Mouse (Mus musculus): ENCODE measurements around the gene Mettl14. TPM values are rescaled to one million over a fixed set of nuclear protein-coding genes. Genes with fewer than 3 reads are reported as not detected.

Mettl14 gene
- polyA plus RNA-seq, 1 experiment from 2014 or later, result 24.9 TPM

DNA sequence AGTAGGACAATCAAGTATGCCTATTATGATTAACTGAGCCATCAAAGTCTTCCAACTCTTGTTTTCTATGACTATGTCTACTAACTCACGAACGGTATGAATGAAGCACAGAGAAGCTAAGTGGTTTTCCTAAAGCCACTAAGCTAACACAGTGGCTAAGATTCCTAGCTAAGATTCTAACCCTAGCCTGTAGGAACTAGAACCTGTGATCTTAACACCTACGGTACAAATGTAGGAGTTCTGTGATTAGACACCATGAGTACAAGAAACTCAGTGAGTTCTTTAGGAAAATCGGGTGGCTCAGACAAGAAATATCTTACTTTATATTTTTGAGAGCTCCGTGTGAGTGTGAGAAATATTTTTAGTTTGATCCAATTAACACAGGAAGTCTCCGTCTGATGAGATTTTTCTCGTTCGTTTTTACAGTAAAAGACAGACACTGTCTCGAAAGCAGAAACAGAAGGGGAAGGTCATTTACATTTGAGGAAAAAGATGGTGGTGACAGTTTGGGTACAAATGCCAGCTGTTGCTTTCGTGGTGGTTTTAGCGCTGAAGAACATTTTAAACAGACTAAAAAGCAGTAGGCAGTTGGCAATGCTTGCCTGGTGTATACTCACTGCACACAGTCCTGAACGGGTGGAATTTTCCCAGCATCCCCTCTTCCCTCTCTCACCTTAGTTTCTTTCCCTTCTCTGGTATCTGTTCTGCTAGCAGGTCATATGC, 37.7 kb downstream of the Mettl14 start:
- no peak overlapping the region for H3K27ac ChIP-seq (ENCODE audit: low read length)
- 71% methylated on average over 12 of the region's 12 CpGs for WGBS
- H3K4me3 ChIP-seq (ENCODE audit: low read length), result no peak overlapping the region
- H3K4me2 ChIP-seq (ENCODE audit: low read depth, low read length), result no peak overlapping the region
- H3K4me1 ChIP-seq (ENCODE audit: control insufficient read depth, insufficient read depth, low read length), result no peaks in the 10 kb centered on the region
- H3K27me3 ChIP-seq (replicated peaks; ENCODE audit: control insufficient read depth, insufficient read depth, low read length), result no peaks in the 10 kb centered on the region
- peaks cover 13% of the 10 kb centered on the region for H3K36me3 ChIP-seq (ENCODE audit: control insufficient read depth, insufficient read depth, low read length)
- no peak for ATAC-seq
- H3K9ac ChIP-seq (ENCODE audit: low read depth, low read length), result no peak overlapping the region
- H3K9me3 ChIP-seq (ENCODE audit: control insufficient read depth, low read length), result no peaks in the 10 kb centered on the region

GRCm38 (mm10) chr3:123343690-123344089, 42.2 kb downstream of the Mettl14 start:
- no peak overlapping the region for H3K4me3 ChIP-seq (ENCODE audit: low read length)
- no peaks in the 10 kb centered on the region for H3K9me3 ChIP-seq (ENCODE audit: control insufficient read depth, low read length)
- WGBS, result 34% methylated on average over 6 of the region's 6 CpGs
- H3K27ac ChIP-seq (ENCODE audit: low read length), result peak overlapping the region; percentile 35; the same call in 1 of the 2 replicates
- peak; percentile 81 for ATAC-seq
- H3K36me3 ChIP-seq (ENCODE audit: control insufficient read depth, insufficient read depth, low read length), result peaks cover 17% of the 10 kb centered on the region
- no peaks in the 10 kb centered on the region for H3K27me3 ChIP-seq (replicated peaks; ENCODE audit: control insufficient read depth, insufficient read depth, low read length)
- H3K9ac ChIP-seq (ENCODE audit: low read depth, low read length), result no peak overlapping the region
- peaks cover 3% of the 10 kb centered on the region; the same call in 1 of the 2 replicates for H3K4me1 ChIP-seq (ENCODE audit: control insufficient read depth, insufficient read depth, low read length)
- 0 out of 2 replicates have a peak overlapping the region, but pooled peaks have one; percentile 6 for H3K4me2 ChIP-seq (ENCODE audit: low read depth, low read length)

- no peak overlapping the region for H3K4me2 ChIP-seq (ENCODE audit: low read depth, low read length)
- H3K4me1 ChIP-seq (ENCODE audit: control insufficient read depth, insufficient read depth, low read length), result peaks cover 12% of the 10 kb centered on the region; the same call in 1 of the 2 replicates
- no peaks in the 10 kb centered on the region for H3K27me3 ChIP-seq (replicated peaks; ENCODE audit: control insufficient read depth, insufficient read depth, low read length)
- peaks cover 17% of the 10 kb centered on the region for H3K36me3 ChIP-seq (ENCODE audit: control insufficient read depth, insufficient read depth, low read length)
- H3K27ac ChIP-seq (ENCODE audit: low read length), result no peak overlapping the region
- H3K9ac ChIP-seq (ENCODE audit: low read depth, low read length), result no peak overlapping the region
- H3K4me3 ChIP-seq (ENCODE audit: low read length), result no peak overlapping the region
- WGBS, result 84% methylated on average over 2 of the region's 2 CpGs
- ATAC-seq, result no peak
- no peaks in the 10 kb centered on the region for H3K9me3 ChIP-seq (ENCODE audit: control insufficient read depth, low read length)
Observed at GRCm38 (mm10) chr3:123341049-123341448, 44.9 kb downstream of the Mettl14 start.

DNA sequence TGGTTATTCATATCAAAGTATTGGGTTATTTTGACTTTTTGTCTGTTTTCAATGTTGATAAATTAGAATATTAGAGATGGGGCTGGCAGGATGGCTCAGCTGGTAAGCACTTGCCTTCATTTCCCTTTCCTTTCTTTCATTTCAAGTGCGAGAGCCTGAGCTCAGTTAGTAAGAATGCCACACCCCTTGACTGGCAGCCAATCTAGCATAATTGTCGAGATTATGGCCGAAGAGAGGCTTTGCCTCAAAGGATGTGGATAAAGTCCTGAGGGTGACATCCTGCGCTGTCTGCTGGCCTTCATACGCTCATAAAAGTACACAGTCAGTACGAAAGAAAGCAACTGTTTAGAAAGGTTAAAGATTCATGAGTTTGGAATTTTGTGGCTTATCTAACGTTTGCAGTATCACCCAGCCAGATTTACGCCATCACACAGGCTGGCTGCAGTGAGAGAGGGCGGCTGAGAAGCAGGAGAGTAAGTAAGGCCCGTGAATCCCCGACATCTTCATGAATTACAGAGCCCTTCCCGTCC, 47.2 kb downstream of the Mettl14 start:
- 41% methylated on average over 12 of the region's 12 CpGs for WGBS
- Histone ChIP-seq H3K9me3 (ENCODE audit: control insufficient read depth, low read length) (no peaks in the 10 kb centered on the region), H3K27ac (ENCODE audit: low read length) (peak overlapping the region; percentile 54), H3K4me3 (ENCODE audit: low read length) (no peak overlapping the region), H3K4me2 (ENCODE audit: low read depth, low read length) (no peak overlapping the region), H3K36me3 (ENCODE audit: control insufficient read depth, insufficient read depth, low read length) (peaks cover 7% of the 10 kb centered on the region; the same call in 1 of the 2 replicates), H3K9ac (ENCODE audit: low read depth, low read length) (no peak overlapping the region), H3K27me3 (replicated peaks; ENCODE audit: control insufficient read depth, insufficient read depth, low read length) (no peaks in the 10 kb centered on the region), H3K4me1 (ENCODE audit: control insufficient read depth, insufficient read depth, low read length) (peaks cover 23% of the 10 kb centered on the region)
- ATAC-seq, result no peak

DNA sequence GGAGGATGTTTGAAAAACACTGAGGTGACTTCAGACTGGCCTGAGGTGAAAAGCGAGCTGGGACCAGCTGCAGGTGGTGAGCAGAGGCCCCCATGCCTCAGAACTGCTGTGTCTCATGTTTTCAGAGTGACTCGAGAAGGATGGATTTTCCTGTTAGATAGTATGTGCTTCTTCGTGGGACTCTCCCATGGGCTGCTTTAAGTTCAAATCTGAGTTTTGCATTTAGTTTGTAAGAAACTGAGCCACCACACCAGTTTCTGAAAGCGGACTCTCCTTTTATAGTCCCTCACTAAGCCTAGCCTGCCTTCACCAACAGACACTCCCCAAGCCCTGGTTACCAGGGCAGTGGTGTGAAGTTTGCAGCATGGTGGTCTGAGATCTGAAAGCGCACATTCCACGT, 48.1 kb downstream of the Mettl14 start:
- no peaks in the 10 kb centered on the region for H3K27me3 ChIP-seq (replicated peaks; ENCODE audit: control insufficient read depth, insufficient read depth, low read length)
- ATAC-seq, result 0 out of 2 replicates have a peak, but pooled peaks have one; percentile 11
- peak overlapping the region; percentile 72 for H3K27ac ChIP-seq (ENCODE audit: low read length)
- H3K4me1 ChIP-seq (ENCODE audit: control insufficient read depth, insufficient read depth, low read length), result peaks cover 23% of the 10 kb centered on the region
- H3K9me3 ChIP-seq (ENCODE audit: control insufficient read depth, low read length), result no peaks in the 10 kb centered on the region
- no peak overlapping the region for H3K4me3 ChIP-seq (ENCODE audit: low read length)
- 64% methylated on average over 6 of the region's 6 CpGs for WGBS
- H3K4me2 ChIP-seq (ENCODE audit: low read depth, low read length), result no peak overlapping the region
- H3K9ac ChIP-seq (ENCODE audit: low read depth, low read length), result no peak overlapping the region
- H3K36me3 ChIP-seq (ENCODE audit: control insufficient read depth, insufficient read depth, low read length), result peaks cover 7% of the 10 kb centered on the region; the same call in 1 of the 2 replicates

DNA sequence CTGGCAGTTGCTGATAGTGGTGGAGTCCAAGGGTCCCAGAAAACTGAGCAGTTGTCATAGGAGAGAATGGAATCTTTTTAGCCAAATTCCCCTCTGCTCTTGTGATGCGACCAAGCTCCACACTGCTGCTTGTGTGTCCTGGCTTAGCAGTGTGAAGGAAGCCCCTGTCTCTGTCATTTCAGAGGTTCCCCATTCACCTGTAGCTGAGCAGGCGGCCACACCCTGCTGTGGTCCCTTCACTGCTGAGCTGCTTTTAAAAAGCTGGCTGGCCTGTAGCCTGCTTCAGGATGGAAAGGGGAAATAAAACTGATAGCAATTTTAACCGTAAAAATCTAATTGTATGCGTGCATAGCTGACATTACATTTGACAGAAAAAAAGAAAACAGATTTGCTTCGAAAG, 49.0 kb downstream of the Mettl14 start:
- Histone ChIP-seq H3K27me3 (replicated peaks; ENCODE audit: control insufficient read depth, insufficient read depth, low read length) (no peaks in the 10 kb centered on the region), H3K4me2 (ENCODE audit: low read depth, low read length) (no peak overlapping the region), H3K9ac (ENCODE audit: low read depth, low read length) (no peak overlapping the region), H3K9me3 (ENCODE audit: control insufficient read depth, low read length) (no peaks in the 10 kb centered on the region), H3K27ac (ENCODE audit: low read length) (peak overlapping the region; percentile 77), H3K4me3 (ENCODE audit: low read length) (no peak overlapping the region), H3K4me1 (ENCODE audit: control insufficient read depth, insufficient read depth, low read length) (peaks cover 27% of the 10 kb centered on the region), H3K36me3 (ENCODE audit: control insufficient read depth, insufficient read depth, low read length) (peaks cover 7% of the 10 kb centered on the region; the same call in 1 of the 2 replicates)
- 57% methylated on average over 5 of the region's 5 CpGs for WGBS
- no peak for ATAC-seq

GRCm38 (mm10) chr3:123336455-123336854, 49.5 kb downstream of the Mettl14 start:
- Histone ChIP-seq H3K4me2 (ENCODE audit: low read depth, low read length) (no peak overlapping the region), H3K4me3 (ENCODE audit: low read length) (no peak overlapping the region), H3K36me3 (ENCODE audit: control insufficient read depth, insufficient read depth, low read length) (peaks cover 7% of the 10 kb centered on the region; the same call in 1 of the 2 replicates), H3K27me3 (replicated peaks; ENCODE audit: control insufficient read depth, insufficient read depth, low read length) (no peaks in the 10 kb centered on the region), H3K9ac (ENCODE audit: low read depth, low read length) (no peak overlapping the region), H3K9me3 (ENCODE audit: control insufficient read depth, low read length) (no peaks in the 10 kb centered on the region), H3K27ac (ENCODE audit: low read length) (peak overlapping the region; percentile 62), H3K4me1 (ENCODE audit: control insufficient read depth, insufficient read depth, low read length) (peaks cover 27% of the 10 kb centered on the region)
- no peak for ATAC-seq
- 49% methylated on average over 7 of the region's 7 CpGs for WGBS

- WGBS, result 20% methylated on average over 3 of the region's 3 CpGs
- Histone ChIP-seq H3K9me3 (ENCODE audit: control insufficient read depth, low read length) (no peaks in the 10 kb centered on the region), H3K9ac (ENCODE audit: low read depth, low read length) (no peak overlapping the region), H3K4me1 (ENCODE audit: control insufficient read depth, insufficient read depth, low read length) (peaks cover 27% of the 10 kb centered on the region), H3K27me3 (replicated peaks; ENCODE audit: control insufficient read depth, insufficient read depth, low read length) (no peaks in the 10 kb centered on the region), H3K36me3 (ENCODE audit: control insufficient read depth, insufficient read depth, low read length) (0 out of 2 replicates have a peak, but pooled peaks cover 1% of the 10 kb centered on the region), H3K27ac (ENCODE audit: low read length) (0 out of 2 replicates have a peak overlapping the region, but pooled peaks have one; percentile 39), H3K4me2 (ENCODE audit: low read depth, low read length) (no peak overlapping the region), H3K4me3 (ENCODE audit: low read length) (no peak overlapping the region)
- peak; percentile 67 for ATAC-seq
Observed at GRCm38 (mm10) chr3:123335480-123335879, 50.4 kb downstream of the Mettl14 start.

DNA sequence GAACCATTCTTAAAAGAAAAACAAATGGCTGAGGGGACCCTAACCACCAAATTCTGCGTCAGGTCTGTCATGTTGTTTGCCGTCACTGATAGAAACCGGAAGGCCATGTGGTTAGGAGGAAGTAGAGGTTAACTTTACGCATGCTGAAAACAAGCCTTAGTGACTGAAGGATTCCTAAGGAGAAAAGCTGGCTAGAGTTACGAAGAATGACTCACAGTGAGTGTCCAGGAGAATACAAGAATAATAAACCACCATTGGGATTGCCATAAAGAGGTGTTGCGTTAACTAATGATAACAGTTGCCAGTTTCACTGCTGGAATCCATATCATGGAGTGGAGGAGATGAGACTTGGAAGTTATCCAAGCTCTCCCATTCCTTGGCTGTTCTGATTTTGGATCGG, 51.0 kb downstream of the Mettl14 start:
- Histone ChIP-seq H3K9ac (ENCODE audit: low read depth, low read length) (no peak overlapping the region), H3K4me1 (ENCODE audit: control insufficient read depth, insufficient read depth, low read length) (peaks cover 27% of the 10 kb centered on the region), H3K27ac (ENCODE audit: low read length) (peak overlapping the region; percentile 90), H3K9me3 (ENCODE audit: control insufficient read depth, low read length) (no peaks in the 10 kb centered on the region), H3K4me3 (ENCODE audit: low read length) (no peak overlapping the region), H3K36me3 (ENCODE audit: control insufficient read depth, insufficient read depth, low read length) (no peaks in the 10 kb centered on the region), H3K27me3 (replicated peaks; ENCODE audit: control insufficient read depth, insufficient read depth, low read length) (no peaks in the 10 kb centered on the region), H3K4me2 (ENCODE audit: low read depth, low read length) (no peak overlapping the region)
- WGBS, result 38% methylated on average over 7 of the region's 7 CpGs
- ATAC-seq, result peak; percentile 49; the same call in 1 of the 2 replicates
